Mouse (Mus musculus) G1E (cell line): ENCODE results near the gene B3galt1.

Experiments
- CTCF ChIP-seq: IDR thresholded peaks from 2 replicates; pipeline ENCODE4 v1.5.1; 2012; ENCODE audit warnings: low read depth, low read length, inconsistent platforms, mixed read lengths
- GATA1 ChIP-seq: IDR thresholded peaks from 2 replicates; pipeline ENCODE4 v1.6.1; 2012; ENCODE audit warnings: borderline replicate concordance, low read length, inconsistent platforms, mixed read lengths
- GATA2 ChIP-seq: IDR thresholded peaks from 2 replicates; pipeline ENCODE4 v1.6.1; 2012; ENCODE audit warnings: low read depth, low read length, inconsistent platforms, borderline replicate concordance
- POLR2AphosphoS5 ChIP-seq: IDR thresholded peaks from 2 replicates; pipeline ENCODE4 v1.6.1; 2012; ENCODE audit warnings: low read depth, low read length, inconsistent platforms; ENCODE audit not compliant: insufficient replicate concordance
- TAL1 ChIP-seq: conservative IDR thresholded peaks from 2 replicates; pipeline ENCODE4 v1.6.1; 2012; ENCODE audit warnings: low read depth, low read length, inconsistent platforms, mixed read lengths

DNA sequence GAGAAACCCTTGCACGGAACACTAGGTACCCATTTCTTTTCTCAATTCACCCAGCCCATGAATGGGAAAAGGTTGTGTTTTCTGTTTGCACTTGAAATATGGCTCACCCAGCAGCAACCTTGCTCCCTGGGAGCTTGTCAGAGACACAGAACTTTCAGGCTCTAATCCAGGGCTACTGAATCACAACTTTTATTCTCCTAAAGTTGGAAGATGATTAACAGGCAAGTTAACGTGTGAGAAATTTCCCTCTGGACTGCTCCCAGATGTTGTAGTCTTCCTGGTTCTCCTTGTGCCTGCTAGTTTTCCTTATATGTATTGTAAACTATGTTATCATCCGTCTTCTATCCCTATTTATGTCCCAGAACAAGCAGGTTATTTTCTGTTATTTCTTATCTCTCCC is 221.9 kb downstream of the B3galt1 start:
- TF ChIP-seq CTCF (no peak), TAL1 (no peak), POLR2AphosphoS5 (no peak), GATA1 (no peak), GATA2 (no peak)
